Mouse (Mus musculus) limb, embryonic 10.5 days (tissue): ENCODE data around the gene Ccdc8. TPM values are rescaled to one million over a fixed set of nuclear protein-coding genes. Genes with fewer than 3 reads are reported as not detected.
A peak's percentile ranks its signal among the peaks of the same experiment; 100 is the strongest.

ENCODE experiments used
- DNase-seq: peaks from one replicate; pipeline ENCODE4 v3.0.0-alpha.2; 2017; ENCODE audit warnings: low spot score
- H3K27ac ChIP-seq: fragments of 300-500 bp; sonication (generic); 2 replicates; pipeline ENCODE4 v1.5.1; 2016; ENCODE audit warnings: mild to moderate bottlenecking
- H3K27me3 ChIP-seq: fragments of 300-500 bp; sonication (generic); 2 replicates; pipeline ENCODE4 v1.6.1; 2016; ENCODE audit warnings: low read depth, mild to moderate bottlenecking; ENCODE audit not compliant: poor library complexity, severe bottlenecking
- H3K36me3 ChIP-seq: fragments of 300-500 bp; sonication (generic); 2 replicates; pipeline ENCODE4 v1.6.1; 2016; ENCODE audit warnings: mild to moderate bottlenecking, moderate library complexity
- H3K4me1 ChIP-seq: fragments of 300-500 bp; sonication (generic); 2 replicates; pipeline ENCODE4 v1.6.1; 2016
- H3K4me3 ChIP-seq: fragments of 300-500 bp; sonication (generic); 2 replicates; pipeline ENCODE4 v1.5.1; 2016; ENCODE audit warnings: mild to moderate bottlenecking, moderate library complexity
- H3K9me3 ChIP-seq: fragments of 300-500 bp; sonication (generic); replicated peaks from 2 replicates; pipeline ENCODE4 v1.6.1; 2016; ENCODE audit warnings: mild to moderate bottlenecking
- WGBS: fragments of 180-500 bp; shearing (Covaris S2); methylation state at CpG from one replicate; pipeline ENCODE4 v1.1.7; 2016; 5-methylcytosine and 5-hydroxymethylcytosine counted together
- polyA plus RNA-seq: library from polyadenylated mRNA; unstranded; fragments of >200 nt; fragmentation: Nextera tagmentation; extraction: Ambion mirVana; gene quantifications from 2 replicates; pipeline ENCODE4 v1.2.1, GENCODE M21; 2016

Ccdc8 gene
- polyA plus RNA-seq, 1 experiment from 2014 or later = 13.8 TPM

- no peak for DNase-seq
- Histone ChIP-seq H3K27ac (no peak overlapping the region), H3K4me3 (no peak overlapping the region), H3K36me3 (peaks cover 85% of the 10 kb centered on the region), H3K9me3 (no peaks in the 10 kb centered on the region), H3K27me3 (no peaks in the 10 kb centered on the region), H3K4me1 (no peaks in the 10 kb centered on the region)
- WGBS = 90% methylated on average over 7 of the region's 7 CpGs
Observed at GRCm38 (mm10) chr7:17004716-17005115, 12.2 kb downstream of the Ccdc8 start.

- H3K27me3 ChIP-seq = no peaks in the 10 kb centered on the region
- H3K4me3 ChIP-seq = no peak overlapping the region
- 92% methylated on average over 4 of the region's 4 CpGs for WGBS
- H3K9me3 ChIP-seq = no peaks in the 10 kb centered on the region
- no peaks in the 10 kb centered on the region for H3K4me1 ChIP-seq
- H3K36me3 ChIP-seq = peaks cover 94% of the 10 kb centered on the region
- no peak for DNase-seq
- no peak overlapping the region for H3K27ac ChIP-seq
Observed at GRCm38 (mm10) chr7:17007300-17007699, 14.8 kb downstream of the Ccdc8 start.

GRCm38 (mm10) chr7:17009326-17010009 lies 17.0 kb downstream of the Ccdc8 start:
- no peak overlapping the region for H3K4me3 ChIP-seq
- H3K9me3 ChIP-seq = no peaks in the 10 kb centered on the region
- DNase-seq = no peak
- WGBS = 95% methylated on average over 16 of the region's 16 CpGs
- no peaks in the 10 kb centered on the region for H3K4me1 ChIP-seq
- peaks cover 100% of the 10 kb centered on the region for H3K36me3 ChIP-seq
- H3K27ac ChIP-seq = no peak overlapping the region
- H3K27me3 ChIP-seq = no peaks in the 10 kb centered on the region

- Histone ChIP-seq H3K4me1 (no peaks in the 10 kb centered on the region), H3K36me3 (peaks cover 100% of the 10 kb centered on the region)
- 95% methylated on average over 5 of the region's 5 CpGs for WGBS
Observed at GRCm38 (mm10) chr7:17010010-17010347, 17.5 kb downstream of the Ccdc8 start.

GRCm38 (mm10) chr7:17011909-17012590 lies 19.5 kb downstream of the Ccdc8 start:
- Histone ChIP-seq H3K36me3 (peaks cover 100% of the 10 kb centered on the region), H3K27ac (no peak overlapping the region), H3K27me3 (no peaks in the 10 kb centered on the region), H3K4me3 (no peak overlapping the region), H3K9me3 (no peaks in the 10 kb centered on the region), H3K4me1 (no peaks in the 10 kb centered on the region)
- 93% methylated on average over 7 of the region's 7 CpGs for WGBS
- no peak for DNase-seq

More at GRCm38 (mm10) chr7:17010010-17010347, 17.5 kb downstream of the Ccdc8 start:
- H3K27me3 ChIP-seq = no peaks in the 10 kb centered on the region
- no peak for DNase-seq
- H3K27ac ChIP-seq = no peak overlapping the region
- no peaks in the 10 kb centered on the region for H3K9me3 ChIP-seq
- no peak overlapping the region for H3K4me3 ChIP-seq

GRCm38 (mm10) chr7:17015381-17015780 lies 22.9 kb downstream of the Ccdc8 start:
- no peaks in the 10 kb centered on the region for H3K4me1 ChIP-seq
- no peaks in the 10 kb centered on the region for H3K27me3 ChIP-seq
- WGBS = 80% methylated on average over 6 of the region's 6 CpGs
- H3K36me3 ChIP-seq = peaks cover 97% of the 10 kb centered on the region
- no peak overlapping the region for H3K27ac ChIP-seq
- no peak overlapping the region for H3K4me3 ChIP-seq
- no peak for DNase-seq
- no peaks in the 10 kb centered on the region for H3K9me3 ChIP-seq

GRCm38 (mm10) chr7:17017036-17017435 lies 24.5 kb downstream of the Ccdc8 start:
- Histone ChIP-seq H3K9me3 (no peaks in the 10 kb centered on the region), H3K27ac (no peak overlapping the region), H3K4me1 (no peaks in the 10 kb centered on the region), H3K4me3 (no peak overlapping the region), H3K36me3 (peaks cover 97% of the 10 kb centered on the region), H3K27me3 (no peaks in the 10 kb centered on the region)
- WGBS = 100% methylated on average over 1 of the region's 1 CpGs
- no peak for DNase-seq

GRCm38 (mm10) chr7:17017921-17018320 lies 25.4 kb downstream of the Ccdc8 start:
- Histone ChIP-seq H3K27ac (no peak overlapping the region), H3K27me3 (no peaks in the 10 kb centered on the region), H3K4me3 (no peak overlapping the region), H3K36me3 (peaks cover 97% of the 10 kb centered on the region), H3K9me3 (no peaks in the 10 kb centered on the region), H3K4me1 (no peaks in the 10 kb centered on the region)
- no peak for DNase-seq
- WGBS = 93% methylated on average over 2 of the region's 2 CpGs

GRCm38 (mm10) chr7:17019426-17020166 lies 27.1 kb downstream of the Ccdc8 start:
- peaks cover 11% of the 10 kb centered on the region for H3K4me1 ChIP-seq
- peaks cover 97% of the 10 kb centered on the region for H3K36me3 ChIP-seq
- H3K4me3 ChIP-seq = no peak overlapping the region
- no peaks in the 10 kb centered on the region for H3K27me3 ChIP-seq
- H3K9me3 ChIP-seq = no peaks in the 10 kb centered on the region
- no peak overlapping the region for H3K27ac ChIP-seq
- WGBS = 90% methylated on average over 7 of the region's 7 CpGs
- no peak for DNase-seq

GRCm38 (mm10) chr7:17022176-17022575 lies 29.7 kb downstream of the Ccdc8 start:
- DNase-seq = no peak
- peaks cover 85% of the 10 kb centered on the region for H3K36me3 ChIP-seq
- H3K27ac ChIP-seq = no peak overlapping the region
- WGBS = 96% methylated on average over 15 of the region's 15 CpGs
- no peaks in the 10 kb centered on the region for H3K27me3 ChIP-seq
- H3K4me3 ChIP-seq = no peak overlapping the region
- no peaks in the 10 kb centered on the region for H3K9me3 ChIP-seq
- H3K4me1 ChIP-seq = peaks cover 35% of the 10 kb centered on the region

- peaks cover 35% of the 10 kb centered on the region for H3K4me1 ChIP-seq
- DNase-seq = no peak
- H3K27ac ChIP-seq = 0 out of 2 replicates have a peak overlapping the region, but pooled peaks have one; percentile 42
- no peak overlapping the region for H3K4me3 ChIP-seq
- peaks cover 73% of the 10 kb centered on the region for H3K36me3 ChIP-seq
- WGBS = 85% methylated on average over 4 of the region's 4 CpGs
- H3K9me3 ChIP-seq = no peaks in the 10 kb centered on the region
- no peaks in the 10 kb centered on the region for H3K27me3 ChIP-seq
Observed at GRCm38 (mm10) chr7:17023701-17024100, 31.2 kb downstream of the Ccdc8 start.

GRCm38 (mm10) chr7:17024141-17024540 lies 31.6 kb downstream of the Ccdc8 start:
- 94% methylated on average over 6 of the region's 6 CpGs for WGBS
- no peak for DNase-seq
- peaks cover 68% of the 10 kb centered on the region for H3K36me3 ChIP-seq
- H3K27me3 ChIP-seq = no peaks in the 10 kb centered on the region
- H3K9me3 ChIP-seq = no peaks in the 10 kb centered on the region
- H3K4me3 ChIP-seq = no peak overlapping the region
- H3K4me1 ChIP-seq = peaks cover 35% of the 10 kb centered on the region
- H3K27ac ChIP-seq = peak overlapping the region; percentile 42; the same call in 1 of the 2 replicates
